Mouse (Mus musculus): ENCODE data around the gene Polg2. TPM values are rescaled to one million over a fixed set of nuclear protein-coding genes. Genes with fewer than 3 reads are reported as not detected.
"Not testable (repeated sequence)": the region's sequence is repeated elsewhere in the genome, so short reads cannot be mapped to it uniquely, and the experiment has no call there.

The Polg2 gene
- total RNA-seq, 4 experiments from 2014 or later = 3.4 to 5.6 (median 3.7) TPM

GRCm38 (mm10) chr11:106762139-106762799 is 17.1 kb downstream of the Polg2 start:
- no peak for DNase-seq (ENCODE audit: low spot score in 2 of 2)

GRCm38 (mm10) chr11:106760511-106760910 is 18.8 kb downstream of the Polg2 start:
- no peak for DNase-seq (ENCODE audit: low spot score in 2 of 2)

- DNase-seq (ENCODE audit: low spot score in 2 of 2) = no peak
These were observed 20.3 kb downstream of the Polg2 start for GRCm38 (mm10) chr11:106759028-106759427.

GRCm38 (mm10) chr11:106755583-106755982 is 23.8 kb downstream of the Polg2 start:
- DNase-seq (ENCODE audit: low spot score in 2 of 2) = no peak

- DNase-seq (ENCODE audit: low spot score in 2 of 2) = no peak
These were observed 26.0 kb downstream of the Polg2 start for GRCm38 (mm10) chr11:106753314-106753713.

GRCm38 (mm10) chr11:106752103-106752502 is 27.2 kb downstream of the Polg2 start:
- DNase-seq (ENCODE audit: low spot score in 2 of 2) = no peak

- DNase-seq (ENCODE audit: low spot score in 2 of 2) = no peak
These were observed 28.0 kb downstream of the Polg2 start, which contains the start of gene Milr1 for GRCm38 (mm10) chr11:106751039-106752018. Gene Milr1, plus strand, starts transcription at chr11:106751226.

DNA sequence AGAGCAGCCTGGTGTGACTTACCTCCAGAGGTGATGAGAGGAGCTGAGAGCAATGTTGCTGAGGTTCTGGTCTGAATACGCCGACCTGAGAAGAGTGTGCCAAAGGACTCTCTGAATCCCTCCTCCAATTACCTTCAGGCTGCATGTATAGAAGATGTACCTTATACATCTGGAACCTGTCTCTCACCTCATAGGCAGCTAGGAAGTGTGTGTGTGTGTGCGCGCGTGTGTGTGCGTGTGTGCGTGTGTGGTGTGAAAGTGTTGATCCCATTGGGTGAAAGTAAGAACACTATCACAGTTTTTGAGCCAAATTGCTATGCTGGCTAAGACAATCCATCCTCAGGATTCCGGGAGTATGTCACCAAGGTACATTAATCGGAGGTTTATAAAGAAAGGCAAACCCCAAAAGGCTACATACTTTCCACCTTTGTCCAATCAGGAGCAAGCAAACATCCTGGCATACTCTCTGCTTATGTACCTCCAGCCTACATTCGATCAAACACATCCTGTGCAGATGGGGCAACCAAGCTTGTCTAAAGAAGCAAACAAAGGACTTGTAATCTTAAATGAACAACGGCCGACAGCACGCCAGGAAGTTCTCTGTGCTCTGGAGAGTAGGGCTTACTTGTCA is 29.1 kb downstream of the Polg2 start, which contains the start of gene Pecam1:
Gene Pecam1, minus strand, starts transcription at position 508 of the 631 bp plus-strand sequence.
- no peak for DNase-seq (ENCODE audit: low spot score in 2 of 2)

GRCm38 (mm10) chr11:106749557-106750120 is 29.7 kb downstream of the Polg2 start:
- DNase-seq (ENCODE audit: low spot score in 2 of 2) = not testable (repeated sequence)

DNA sequence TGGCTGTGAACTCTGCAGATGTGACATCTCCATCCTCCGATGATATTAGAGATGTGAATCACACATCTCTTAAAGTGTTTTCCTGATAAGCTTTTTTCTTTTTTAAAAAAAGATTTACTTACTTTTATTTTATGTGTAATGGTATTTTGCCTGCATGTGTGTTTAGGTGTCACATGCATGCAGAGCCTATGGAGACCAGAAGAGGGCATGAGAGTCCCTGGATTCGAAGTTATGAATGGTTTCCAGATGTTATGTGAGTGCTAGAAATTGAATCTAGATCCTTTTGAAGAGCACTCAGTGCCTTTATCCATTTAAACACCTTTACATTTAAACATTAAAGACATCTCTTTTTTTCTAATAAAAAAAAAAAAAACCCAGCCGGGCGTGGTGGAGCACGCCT is 34.4 kb downstream of the Polg2 start:
- DNase-seq (ENCODE audit: low spot score in 2 of 2) = no peak

- DNase-seq (ENCODE audit: low spot score in 2 of 2) = no peak
These were observed 36.9 kb downstream of the Polg2 start for GRCm38 (mm10) chr11:106742388-106742841.

- no peak for DNase-seq (ENCODE audit: low spot score in 2 of 2)
These were observed 37.5 kb downstream of the Polg2 start for GRCm38 (mm10) chr11:106741826-106742225.

GRCm38 (mm10) chr11:106741232-106741631 is 38.1 kb downstream of the Polg2 start:
- no peak for DNase-seq (ENCODE audit: low spot score in 2 of 2)

- DNase-seq (ENCODE audit: low spot score in 2 of 2) = not testable (repeated sequence)
These were observed 38.6 kb downstream of the Polg2 start for GRCm38 (mm10) chr11:106740724-106741123.

GRCm38 (mm10) chr11:106739116-106739515 is 40.2 kb downstream of the Polg2 start:
- DNase-seq (ENCODE audit: low spot score in 2 of 2) = no peak

DNA sequence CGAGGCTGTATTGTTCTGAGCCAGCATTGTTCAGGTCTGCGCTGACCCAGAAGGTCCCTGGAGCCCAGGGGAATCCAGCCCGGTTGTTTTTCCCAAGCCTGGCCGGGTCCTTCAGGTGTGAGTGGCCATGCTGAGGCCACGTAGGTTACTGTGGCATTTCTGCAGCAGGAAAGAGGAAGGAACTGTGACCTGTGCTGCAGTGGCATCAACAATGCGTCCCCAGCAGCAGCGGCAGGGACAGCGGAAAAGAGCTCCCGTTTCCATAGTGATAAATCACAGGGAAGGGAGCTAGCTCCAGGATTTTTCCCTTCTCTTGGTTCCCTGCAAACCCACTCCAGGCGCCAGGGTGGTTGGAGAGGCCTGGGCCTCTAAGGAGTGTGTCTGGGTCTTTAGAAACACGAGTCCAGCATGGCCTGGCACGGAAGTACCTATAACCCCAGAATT is 42.1 kb downstream of the Polg2 start:
- DNase-seq (ENCODE audit: low spot score in 2 of 2) = peak; percentile 15 to 44

- no peak for DNase-seq (ENCODE audit: low spot score in 2 of 2)
These were observed 42.7 kb downstream of the Polg2 start for GRCm38 (mm10) chr11:106736614-106737013.

DNA sequence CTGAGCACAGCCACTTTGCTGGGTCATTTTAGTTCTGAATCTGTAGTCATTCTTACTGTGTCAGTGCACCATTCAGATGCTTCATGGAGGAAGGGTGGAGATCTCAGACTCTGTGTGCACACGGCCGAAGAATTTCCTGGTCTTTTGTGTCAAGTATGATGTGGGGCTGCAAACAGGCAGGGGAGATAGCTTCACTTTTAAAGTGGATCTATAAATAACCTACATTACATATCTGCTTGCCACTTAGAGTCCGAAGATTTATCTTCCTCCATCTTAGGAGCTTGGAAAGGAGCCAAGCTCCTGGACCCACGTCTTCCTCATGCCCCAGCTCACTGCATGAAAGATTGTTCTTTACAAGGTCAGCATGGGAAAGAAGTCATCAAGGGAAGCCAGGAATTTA is 48.6 kb downstream of the Polg2 start:
- DNase-seq (ENCODE audit: low spot score in 2 of 2) = no peak

- no peak for DNase-seq (ENCODE audit: low spot score in 2 of 2)
These were observed 49.7 kb downstream of the Polg2 start for GRCm38 (mm10) chr11:106729656-106730055.

DNA sequence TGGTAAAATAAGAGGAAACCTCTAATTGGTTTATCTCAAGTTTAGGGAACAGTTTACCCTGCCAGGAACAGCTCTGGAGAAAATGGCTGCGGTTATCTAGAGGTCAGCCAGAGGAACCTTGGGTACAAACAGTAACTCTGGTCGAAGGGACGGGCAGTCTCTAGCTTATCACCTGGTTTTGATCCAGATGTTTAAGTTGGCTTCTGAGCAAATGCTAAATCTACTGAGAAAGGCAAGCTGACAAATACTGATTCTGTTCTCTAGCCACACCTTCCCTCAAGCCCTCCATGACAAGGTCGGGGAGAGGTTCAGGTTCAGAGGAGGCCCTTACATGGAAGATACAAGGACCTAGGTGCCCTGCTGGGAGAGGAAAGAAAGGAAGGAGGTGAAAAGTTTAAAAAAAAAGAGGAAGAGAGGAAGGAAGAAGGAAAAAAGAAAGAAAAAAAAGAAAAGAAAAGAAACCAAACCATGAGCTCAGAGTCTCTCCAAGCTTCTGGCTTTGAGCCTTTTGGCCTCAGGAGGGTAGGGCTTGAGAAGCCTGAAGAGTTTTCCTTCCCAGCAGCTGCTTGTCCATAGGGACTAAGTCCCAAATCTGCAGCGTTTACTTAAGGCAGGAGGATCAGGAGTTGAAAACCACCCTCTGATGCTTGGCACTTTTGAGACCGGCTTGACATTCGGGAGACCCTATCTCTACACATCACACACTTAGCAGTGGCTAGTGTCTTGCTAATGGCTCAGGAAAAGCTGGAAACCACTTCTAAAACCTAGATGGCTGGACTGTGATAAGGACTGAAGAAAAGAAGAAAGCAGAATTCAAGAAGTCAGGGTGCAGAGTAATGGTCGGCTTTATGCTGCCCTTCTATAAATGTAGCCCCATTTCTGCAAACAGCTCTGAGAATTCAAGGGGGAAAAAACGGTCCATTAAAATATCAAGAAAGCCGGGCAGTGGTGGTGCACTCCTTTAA is 50.7 kb downstream of the Polg2 start:
- DNase-seq (ENCODE audit: low spot score in 2 of 2) = no peak

All from layer of hippocampus, adult 8-10 months (tissue).